21 mouse cellular contexts compared by ENCODE assay signal in genomic region chr16:11054871-11055270, GRCm38 (mm10). TPM values are rescaled to one million over a fixed set of nuclear protein-coding genes. Genes with fewer than 3 reads are reported as not detected.
DNase-seq lines count a peak whose midpoint lies in the region; ATAC-seq and TF ChIP-seq lines count a peak whose summit lies in the region.
"Had no signal": no experiment of that assay in that cellular context is flagged by ENCODE, and none has a peak within 500 bp of the region (broad histone marks: within the 10 kb centered on the region; RNA-seq: fewer than 3 reads in every experiment).

No protein-coding gene starts in this region.

- H3K36me3 ChIP-seq in hindbrain, embryonic 10.5 days, result no peaks in the 10 kb centered on the region
- no peaks in the 10 kb centered on the region for H3K36me3 ChIP-seq in hindbrain, embryonic 11.5 days (ENCODE audit: control insufficient read depth, insufficient read depth, low read length)
- no peaks in the 10 kb centered on the region for H3K36me3 ChIP-seq in stomach, embryonic 16.5 days (ENCODE audit: control insufficient read depth, insufficient read depth, low read length)
- no peaks in the 10 kb centered on the region for H3K36me3 ChIP-seq in stomach, postnatal 0 days (ENCODE audit: control insufficient read depth, insufficient read depth, low read length)
- H3K36me3 ChIP-seq: embryonic facial prominence, embryonic 12.5 days; hindbrain, embryonic 13.5 days; liver, embryonic 15.5 days; midbrain, embryonic 13.5 days; neural tube, embryonic 12.5 days had no signal

- no peak for TF ChIP-seq EP300 in stomach, postnatal 0 days (optimal IDR thresholded peaks at IDR 0.05)

- TF ChIP-seq CTCF in stomach, postnatal 0 days (IDR thresholded peaks at IDR 0.05; ENCODE audit: low read depth), result no peak; the same call in 1 of the 2 replicates

- H3K4me3 ChIP-seq in hindbrain, embryonic 10.5 days, result no peak overlapping the region
- no peak overlapping the region for H3K4me3 ChIP-seq in hindbrain, embryonic 11.5 days (ENCODE audit: low read depth, low read length)
- H3K4me3 ChIP-seq in stomach, embryonic 16.5 days (replicated peaks; ENCODE audit: low read length), result no peak overlapping the region
- H3K4me3 ChIP-seq in stomach, postnatal 0 days (ENCODE audit: low read depth, low read length), result no peak overlapping the region
- H3K4me3 ChIP-seq: embryonic facial prominence, embryonic 12.5 days; hindbrain, embryonic 13.5 days; liver, embryonic 15.5 days; midbrain, embryonic 13.5 days; neural tube, embryonic 12.5 days had no signal

- no peaks in the 10 kb centered on the region for H3K4me1 ChIP-seq in hindbrain, embryonic 10.5 days (replicated peaks)
- H3K4me1 ChIP-seq in hindbrain, embryonic 11.5 days (replicated peaks; ENCODE audit: control insufficient read depth, insufficient read depth, low read length), result no peaks in the 10 kb centered on the region
- no peaks in the 10 kb centered on the region for H3K4me1 ChIP-seq in stomach, embryonic 16.5 days (ENCODE audit: control insufficient read depth, insufficient read depth, low read length)
- H3K4me1 ChIP-seq in stomach, postnatal 0 days (replicated peaks; ENCODE audit: control insufficient read depth, insufficient read depth), result no peaks in the 10 kb centered on the region
- H3K4me1 ChIP-seq: embryonic facial prominence, embryonic 12.5 days; hindbrain, embryonic 13.5 days; liver, embryonic 15.5 days; midbrain, embryonic 13.5 days; neural tube, embryonic 12.5 days had no signal

- H3K27me3 ChIP-seq in hindbrain, embryonic 10.5 days (ENCODE audit: insufficient read depth, poor library complexity, severe bottlenecking), result no peaks in the 10 kb centered on the region
- H3K27me3 ChIP-seq in hindbrain, embryonic 11.5 days (ENCODE audit: control insufficient read depth, insufficient read depth, low read length), result no peaks in the 10 kb centered on the region
- no peaks in the 10 kb centered on the region for H3K27me3 ChIP-seq in stomach, embryonic 16.5 days (ENCODE audit: control insufficient read depth, insufficient read depth, low read length)
- H3K27me3 ChIP-seq in stomach, postnatal 0 days (ENCODE audit: control insufficient read depth, insufficient read depth, low read length), result no peaks in the 10 kb centered on the region
- H3K27me3 ChIP-seq: embryonic facial prominence, embryonic 12.5 days; hindbrain, embryonic 13.5 days; liver, embryonic 15.5 days; midbrain, embryonic 13.5 days; neural tube, embryonic 12.5 days had no signal

- WGBS in hindbrain, embryonic 10.5 days, result 87% methylated on average over 6 of the region's 6 CpGs
- 86% methylated on average over 6 of the region's 6 CpGs for WGBS in hindbrain, embryonic 11.5 days
- 85% methylated on average over 6 of the region's 6 CpGs for WGBS in stomach, embryonic 16.5 days
- WGBS in stomach, postnatal 0 days, result 79% methylated on average over 6 of the region's 6 CpGs

- peak; percentile 81 for DNase-seq in heart, adult 11 months
- DNase-seq in heart, adult 18-20 months, result no peak
- no peak for DNase-seq in hindbrain, embryonic 10.5 days (ENCODE audit: low spot score)
- no peak for DNase-seq in hindbrain, embryonic 11.5 days (ENCODE audit: low spot score)
- DNase-seq in stomach, postnatal 0 days (ENCODE audit: low spot score), result no peak
- no peak for DNase-seq in embryo, embryonic 10 days (ENCODE audit: low spot score)
- DNase-seq: adrenal gland, postnatal 36 days; cerebellum, adult 2 months; cerebellum, postnatal 36 days; kidney, adult 2 months; kidney, postnatal 10 days; right cerebral cortex, adult 18-20 months; thymus, postnatal 25 days had no signal

- H3K4me2 ChIP-seq in hindbrain, embryonic 11.5 days (replicated peaks; ENCODE audit: low read depth, low read length), result no peak overlapping the region
- no peak overlapping the region for H3K4me2 ChIP-seq in stomach, embryonic 16.5 days (ENCODE audit: low read depth, low read length)
- H3K4me2 ChIP-seq in stomach, postnatal 0 days (replicated peaks; ENCODE audit: low read depth), result no peak overlapping the region
- H3K4me2 ChIP-seq: embryonic facial prominence, embryonic 12.5 days; hindbrain, embryonic 13.5 days; liver, embryonic 15.5 days; midbrain, embryonic 13.5 days; neural tube, embryonic 12.5 days had no signal

- 0 out of 2 replicates have a peak overlapping the region, but pooled peaks have one; percentile 12 for H3K27ac ChIP-seq in hindbrain, embryonic 10.5 days
- H3K27ac ChIP-seq in hindbrain, embryonic 11.5 days (ENCODE audit: low read depth, low read length), result no peak overlapping the region
- H3K27ac ChIP-seq in stomach, embryonic 16.5 days (ENCODE audit: low read length), result no peak overlapping the region
- no peak overlapping the region for H3K27ac ChIP-seq in stomach, postnatal 0 days (replicated peaks)
- H3K27ac ChIP-seq: embryonic facial prominence, embryonic 12.5 days; hindbrain, embryonic 13.5 days; liver, embryonic 15.5 days; midbrain, embryonic 13.5 days; neural tube, embryonic 12.5 days had no signal

- H3K9me3 ChIP-seq in hindbrain, embryonic 10.5 days, result no peaks in the 10 kb centered on the region
- no peaks in the 10 kb centered on the region for H3K9me3 ChIP-seq in hindbrain, embryonic 11.5 days (ENCODE audit: control insufficient read depth, low read length)
- H3K9me3 ChIP-seq in stomach, embryonic 16.5 days (replicated peaks; ENCODE audit: control insufficient read depth, low read length), result no peaks in the 10 kb centered on the region
- H3K9me3 ChIP-seq in stomach, postnatal 0 days (ENCODE audit: control insufficient read depth, low read length), result no peaks in the 10 kb centered on the region
- H3K9me3 ChIP-seq: embryonic facial prominence, embryonic 12.5 days; hindbrain, embryonic 13.5 days; liver, embryonic 15.5 days; midbrain, embryonic 13.5 days; neural tube, embryonic 12.5 days had no signal

- H3K9ac ChIP-seq in hindbrain, embryonic 11.5 days (ENCODE audit: low read depth, low read length), result no peak overlapping the region
- no peak overlapping the region for H3K9ac ChIP-seq in stomach, embryonic 16.5 days (ENCODE audit: low read length)
- no peak overlapping the region for H3K9ac ChIP-seq in stomach, postnatal 0 days (ENCODE audit: low read length)
- H3K9ac ChIP-seq: embryonic facial prominence, embryonic 12.5 days; hindbrain, embryonic 13.5 days; liver, embryonic 15.5 days; midbrain, embryonic 13.5 days; neural tube, embryonic 12.5 days had no signal

- no peak for ATAC-seq in hindbrain, embryonic 11.5 days (ENCODE audit: low FRiP score)
- ATAC-seq in stomach, embryonic 16.5 days (ENCODE audit: insufficient read depth, low FRiP score), result peak; percentile 9; the same call in 1 of the 2 replicates
- no peak for ATAC-seq in stomach, postnatal 0 days (ENCODE audit: low FRiP score, low TSS enrichment)
- ATAC-seq: forebrain, embryonic 14.5 days; inflammation-experienced regulatory T-cells, adult 6 months; midbrain, embryonic 13.5 days had no signal

RNA-seq across cellular contexts. Expression of gene Snn, which starts 5.9 kb away (rescaled TPM):
- total RNA-seq in heart, adult 18-20 months (2021), result 10 to 100 TPM; 24.6 to 26.5 TPM
- 84.0 and 94.7 TPM in 2 replicates for polyA plus RNA-seq in hindbrain, embryonic 10.5 days (2016; fragmentation: Nextera tagmentation; extraction: Ambion mirVana)
- 96.5 and 113 TPM in 2 replicates for polyA plus RNA-seq in hindbrain, embryonic 11.5 days (2014; fragmentation: Nextera tagmentation; extraction: Ambion mirVana)
- 23.6 and 26.4 TPM in 2 replicates for polyA plus RNA-seq in stomach, embryonic 16.5 days (2015; fragmentation: Nextera tagmentation; extraction: Ambion mirVana)
- 11.8 and 12.2 TPM in 2 replicates for polyA plus RNA-seq in stomach, postnatal 0 days (2015; fragmentation: Nextera tagmentation; extraction: Ambion mirVana)

RNA-seq across cellular contexts. Expression of gene Litaf, which starts 11.1 kb away (rescaled TPM):
- total RNA-seq in heart, adult 18-20 months (2021), result 10 to 100 TPM; 17.1 to 20.8 TPM
- polyA plus RNA-seq in hindbrain, embryonic 10.5 days (2016; fragmentation: Nextera tagmentation; extraction: Ambion mirVana), result 88.8 and 127 TPM in 2 replicates
- 71.4 and 71.6 TPM in 2 replicates for polyA plus RNA-seq in hindbrain, embryonic 11.5 days (2014; fragmentation: Nextera tagmentation; extraction: Ambion mirVana)
- 94.2 and 103 TPM in 2 replicates for polyA plus RNA-seq in stomach, embryonic 16.5 days (2015; fragmentation: Nextera tagmentation; extraction: Ambion mirVana)
- polyA plus RNA-seq in stomach, postnatal 0 days (2015; fragmentation: Nextera tagmentation; extraction: Ambion mirVana), result 68.1 and 69.5 TPM in 2 replicates
